Mouse (Mus musculus) cerebellum, postnatal 4 days (tissue): ENCODE data around the gene Itpr2.

Experiments used
- DNase-seq, 2 experiments: peaks; one replicate each; pipeline ENCODE4 v3.0.0; 2022; ENCODE audit warnings: low spot score in 2 of 2, mixed read lengths in 1 of 2

Gene Itpr2

GRCm38 (mm10) chr6:146314304-146314703 lies 187.7 kb downstream of the Itpr2 start:
- DNase-seq = no peak

DNA sequence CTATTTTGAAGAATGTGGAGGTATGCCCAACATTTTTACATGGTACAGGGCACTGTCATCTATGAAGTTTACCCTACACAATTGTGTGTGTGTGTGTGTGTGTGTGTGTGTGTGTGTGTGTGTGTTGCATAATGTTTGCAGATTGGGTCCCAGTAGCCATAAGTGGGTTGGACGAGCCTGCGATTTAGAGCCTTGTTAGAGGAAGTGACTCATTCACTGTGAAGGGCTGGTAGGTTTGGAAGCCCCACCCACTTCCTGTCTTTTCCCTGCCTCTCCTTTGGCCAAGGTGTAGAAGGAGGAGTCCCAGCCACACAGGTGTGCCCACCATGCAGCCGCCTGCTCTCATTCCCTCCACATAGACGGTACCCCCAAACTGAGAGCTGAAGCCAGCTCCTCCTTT lies 188.6 kb downstream of the Itpr2 start:
- no peak for DNase-seq

DNA sequence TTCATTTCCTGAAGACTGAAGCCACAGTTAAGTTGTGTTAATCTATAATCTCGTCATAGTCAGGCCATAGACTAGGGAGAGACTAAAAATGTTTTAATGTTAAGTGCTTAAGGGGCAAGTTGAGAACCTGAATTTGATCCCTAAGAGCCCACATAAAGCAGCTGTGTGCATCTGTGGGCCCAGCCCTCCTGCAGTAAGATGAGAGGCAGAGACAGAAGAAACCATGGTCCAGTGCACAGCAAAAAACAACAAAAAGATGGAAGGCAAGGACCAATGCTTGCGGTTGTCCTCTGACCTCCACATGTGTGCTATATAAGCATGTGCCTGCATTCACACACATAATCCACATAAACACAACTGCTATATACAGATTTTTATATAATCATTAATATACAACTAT lies 191.8 kb downstream of the Itpr2 start:
- DNase-seq = no peak

- DNase-seq = no peak
Measured at GRCm38 (mm10) chr6:146309335-146309734, 192.7 kb downstream of the Itpr2 start.

GRCm38 (mm10) chr6:146305995-146306394 lies 196.0 kb downstream of the Itpr2 start:
- DNase-seq = no peak

DNA sequence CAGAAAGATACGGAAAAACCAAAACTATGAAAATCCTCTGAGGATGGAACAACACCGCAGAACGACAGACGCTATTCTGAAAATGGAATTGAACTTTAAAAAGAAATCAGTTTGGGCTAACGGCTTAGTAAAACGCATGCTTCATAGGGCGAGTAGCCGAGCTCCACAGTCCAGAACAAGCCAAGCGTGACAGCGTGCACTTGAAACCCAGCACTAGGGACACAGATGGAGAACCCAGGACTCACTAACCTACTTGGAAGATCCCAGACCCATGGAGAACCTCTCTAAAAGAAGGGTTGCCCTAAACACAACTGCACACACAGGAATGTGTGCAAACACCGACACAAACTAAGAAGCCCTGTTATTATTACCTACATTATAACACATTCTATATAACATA lies 197.9 kb downstream of the Itpr2 start:
- no peak for DNase-seq

DNA sequence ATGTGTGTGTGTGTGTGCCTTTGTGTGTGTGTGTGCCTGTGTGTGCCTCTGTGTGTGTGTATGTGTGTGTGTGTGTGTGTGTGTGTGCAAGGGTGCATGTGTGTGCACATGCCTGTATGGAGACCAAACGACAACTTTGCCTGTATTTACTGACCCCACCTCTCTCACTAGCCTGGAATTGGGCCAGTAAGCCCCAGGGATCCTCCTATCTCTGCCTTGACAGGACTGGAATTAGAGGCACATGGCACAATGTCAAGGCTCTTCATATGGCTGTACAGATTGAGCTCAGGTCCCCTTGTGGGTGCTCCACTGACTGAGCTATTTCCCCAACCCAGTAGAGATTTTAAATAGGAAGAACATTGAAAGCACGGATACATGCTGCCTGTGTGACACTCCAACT lies 198.7 kb downstream of the Itpr2 start:
- DNase-seq = no peak

- DNase-seq = no peak
Measured at GRCm38 (mm10) chr6:146302574-146303130, 199.4 kb downstream of the Itpr2 start.

DNA sequence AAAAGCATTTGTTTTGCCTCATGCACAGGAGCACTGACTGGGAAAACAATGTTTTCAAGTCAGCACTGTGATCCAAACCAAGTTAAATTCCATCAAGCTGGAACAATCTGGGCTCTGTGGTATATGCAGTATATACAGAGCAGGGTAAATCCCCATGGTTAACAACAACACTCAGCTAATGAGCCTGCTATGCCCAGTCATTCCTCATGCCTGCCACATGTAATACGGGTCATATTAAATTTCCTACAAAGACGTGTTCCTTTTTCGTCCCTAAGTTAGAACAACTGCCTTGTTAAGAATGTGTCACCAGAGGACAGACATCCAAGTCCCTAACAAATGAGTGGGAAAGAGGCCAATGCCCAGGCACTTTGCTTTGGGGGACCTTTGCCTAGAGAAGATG lies 199.9 kb downstream of the Itpr2 start:
- DNase-seq = no peak

DNA sequence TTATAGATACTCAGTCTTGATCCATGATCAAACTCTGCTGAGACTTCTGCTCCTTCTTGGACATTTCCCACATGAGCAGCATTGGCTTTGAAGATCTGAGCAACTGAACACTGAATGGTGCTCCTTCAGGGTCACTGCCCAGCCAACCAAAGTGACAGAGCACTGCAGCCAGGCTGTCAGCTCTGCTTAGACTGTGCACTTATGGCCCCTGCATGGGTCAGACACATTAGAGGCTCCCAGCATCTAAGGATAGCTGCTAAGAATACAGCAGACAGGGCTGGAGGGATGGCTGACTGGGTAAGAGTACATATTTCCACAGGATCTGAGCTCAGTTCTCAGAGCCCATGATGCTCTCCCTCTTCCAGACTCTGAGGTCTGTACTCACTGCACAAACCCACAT lies 201.1 kb downstream of the Itpr2 start:
- DNase-seq = no peak

DNA sequence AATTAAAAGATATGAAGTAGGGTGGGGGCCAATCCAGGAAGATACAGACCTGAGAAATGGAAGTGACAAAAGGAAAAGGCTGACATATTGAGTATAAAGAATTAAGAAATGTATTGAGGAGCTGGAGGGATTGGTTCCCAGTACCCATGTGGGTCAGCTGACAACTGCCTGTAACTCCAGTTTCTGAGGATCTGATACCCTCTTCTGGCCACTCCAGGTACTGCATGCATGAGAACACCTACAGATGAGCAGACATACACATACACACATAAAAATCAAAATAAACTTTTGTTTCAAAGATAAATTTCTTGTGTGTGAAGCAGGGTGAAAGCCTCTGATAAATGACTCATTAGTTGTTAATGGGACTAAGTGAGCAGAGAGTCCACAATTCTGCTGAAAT lies 203.3 kb downstream of the Itpr2 start:
- DNase-seq = no peak

DNA sequence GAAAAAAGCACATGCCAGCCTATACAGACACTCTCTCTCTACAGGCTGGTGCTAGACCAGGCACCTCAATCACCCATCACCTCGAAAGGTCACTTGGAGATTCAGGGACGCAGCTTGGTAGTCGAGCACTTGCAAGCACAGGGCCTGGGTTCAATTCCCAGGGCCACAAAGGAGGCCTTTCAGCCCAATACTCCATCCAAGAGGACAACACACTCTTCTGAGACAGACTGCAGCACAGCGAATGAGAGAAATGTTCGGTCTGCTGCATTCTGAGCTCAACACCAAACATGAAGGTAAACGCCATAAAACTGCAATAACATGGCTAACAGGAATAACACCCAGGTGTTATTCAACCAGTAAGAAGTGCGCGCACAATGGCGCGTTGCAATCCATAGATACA lies 211.0 kb downstream of the Itpr2 start:
- no peak for DNase-seq

GRCm38 (mm10) chr6:146289801-146290200 lies 212.2 kb downstream of the Itpr2 start:
- DNase-seq = no peak

DNA sequence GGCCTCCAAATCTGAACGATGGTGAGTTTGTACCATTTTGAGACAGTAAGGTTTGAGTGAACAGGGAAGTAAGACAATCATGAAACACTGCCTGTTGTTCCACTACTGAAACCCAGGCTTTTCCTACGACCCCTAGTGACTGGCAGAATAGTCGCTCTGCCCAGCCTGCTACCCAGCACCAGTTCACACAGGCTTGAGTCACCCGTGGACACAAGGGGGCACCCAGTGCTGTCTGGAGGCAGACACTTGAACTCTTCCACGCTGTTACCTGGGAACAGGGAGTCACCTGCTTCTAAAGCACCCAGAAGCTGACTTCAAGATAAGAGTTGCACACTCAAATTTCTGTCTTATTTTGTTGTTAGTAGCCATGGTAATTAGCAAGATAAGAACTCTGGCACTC lies 213.8 kb downstream of the Itpr2 start:
- no peak for DNase-seq

- no peak for DNase-seq
Measured at GRCm38 (mm10) chr6:146284921-146285565, 217.0 kb downstream of the Itpr2 start.

DNA sequence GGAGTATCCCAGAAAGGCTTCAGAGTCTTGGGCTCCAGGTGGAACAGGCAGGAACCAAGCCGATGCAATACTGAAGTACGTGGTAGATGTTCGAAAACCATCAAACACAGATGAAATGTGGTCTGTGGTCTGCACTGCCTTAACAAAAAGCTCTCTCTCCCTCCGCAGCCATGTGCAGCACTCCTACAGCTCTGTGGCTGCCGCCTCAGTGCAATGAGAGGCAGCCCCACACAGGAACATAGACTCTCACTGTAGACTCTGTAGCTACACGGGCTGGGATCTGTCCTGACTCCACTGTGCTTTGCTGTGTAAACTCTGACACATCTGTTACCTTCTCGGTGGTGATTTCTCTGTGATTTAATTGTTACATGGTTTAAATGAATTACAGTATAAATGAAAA lies 218.0 kb downstream of the Itpr2 start:
- DNase-seq = no peak

- no peak for DNase-seq
Measured at GRCm38 (mm10) chr6:146282061-146282659, 219.9 kb downstream of the Itpr2 start.

- peak in 1 of 2 experiments; percentile 24 for DNase-seq
Measured at GRCm38 (mm10) chr6:146281176-146281899, 220.7 kb downstream of the Itpr2 start.

DNA sequence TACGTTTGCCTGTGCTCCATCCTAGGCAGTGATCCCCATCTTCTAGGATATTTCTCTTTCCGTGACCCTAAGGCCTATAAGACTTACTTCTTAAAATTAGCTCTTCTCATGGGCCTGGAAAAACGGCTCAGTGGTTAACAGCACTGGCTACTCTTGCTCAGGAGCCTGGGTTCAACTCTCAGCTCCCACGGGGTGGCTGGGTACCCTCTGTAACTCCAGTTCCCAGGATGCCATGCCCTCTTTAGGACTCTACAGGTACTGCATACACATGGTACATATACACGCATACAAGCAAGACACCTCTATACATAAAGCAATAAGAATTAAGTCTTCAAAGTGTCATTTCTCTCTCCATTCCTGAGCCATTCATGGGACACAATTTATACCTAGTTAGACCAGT lies 228.8 kb downstream of the Itpr2 start:
- no peak for DNase-seq

- DNase-seq = peak in 1 of 2 experiments; percentile 65
Measured at GRCm38 (mm10) chr6:146272253-146273036, 229.6 kb downstream of the Itpr2 start.

GRCm38 (mm10) chr6:146270776-146271533 lies 231.1 kb downstream of the Itpr2 start:
- peak in 1 of 2 experiments; percentile 32 for DNase-seq
